Mouse (Mus musculus) kidney, adult 2 months (tissue): ENCODE measurements around the gene Qrich2. TPM values are rescaled to one million over a fixed set of nuclear protein-coding genes. Genes with fewer than 3 reads are reported as not detected.
"Not testable (repeated sequence)": the region's sequence is repeated elsewhere in the genome, so short reads cannot be mapped to it uniquely, and the experiment has no call there.

ENCODE experiments used
- DNase-seq: peaks from one replicate; pipeline ENCODE4 v3.0.0; 2021
- H3K27ac ChIP-seq: fragments of 200-500 bp; 2 replicates; pipeline ENCODE4 v1.5.1; 2012; ENCODE audit warnings: low read depth, low read length, control low read depth, inconsistent platforms; ENCODE audit not compliant: insufficient read depth
- H3K27me3 ChIP-seq: fragments of 200-500 bp; replicated peaks from 2 replicates; pipeline ENCODE4 v1.6.1; 2012; ENCODE audit warnings: mild to moderate bottlenecking, moderate library complexity, low read length, inconsistent platforms; ENCODE audit not compliant: control insufficient read depth, insufficient read depth
- H3K36me3 ChIP-seq: fragments of 200-500 bp; 2 replicates; pipeline ENCODE4 v1.6.1; 2012; ENCODE audit warnings: mild to moderate bottlenecking, moderate library complexity, low read length, inconsistent platforms; ENCODE audit not compliant: control insufficient read depth, insufficient read depth
- H3K4me1 ChIP-seq: fragments of 200-500 bp; 2 replicates; pipeline ENCODE4 v1.6.1; 2011; ENCODE audit warnings: low read length; ENCODE audit not compliant: control insufficient read depth, insufficient read depth
- H3K4me3 ChIP-seq: fragments of 200-500 bp; 2 replicates; pipeline ENCODE4 v1.5.1; 2011; ENCODE audit warnings: mild to moderate bottlenecking, low read depth, low read length, control low read depth; ENCODE audit not compliant: insufficient read depth
- CTCF ChIP-seq: fragments of 200-500 bp; conservative IDR thresholded peaks from 2 replicates; pipeline ENCODE4 v1.5.1; 2011; ENCODE audit warnings: low read depth, mild to moderate bottlenecking, control low read depth, low read length, moderate library complexity, mixed read lengths; ENCODE audit not compliant: insufficient read depth, insufficient read length
- POLR2A ChIP-seq: fragments of 200-500 bp; IDR thresholded peaks from one replicate; pipeline ENCODE4 v1.6.1; 2011; ENCODE audit warnings: low read depth, low read length, control low read depth
- WGBS: fragments of 180-500 bp; shearing (Covaris S2); methylation state at CpG from one replicate; pipeline ENCODE4 v1.1.7; 2018; 5-methylcytosine and 5-hydroxymethylcytosine counted together
- polyA plus RNA-seq: library from polyadenylated mRNA; depleted of rRNA; stranded (reverse); fragments of >200 nt; gene quantifications from 2 replicates; pipeline ENCODE4 v1.2.3, GENCODE M21; 2012

The Qrich2 gene
- polyA plus RNA-seq, 1 experiment = 0.08 TPM

DNA sequence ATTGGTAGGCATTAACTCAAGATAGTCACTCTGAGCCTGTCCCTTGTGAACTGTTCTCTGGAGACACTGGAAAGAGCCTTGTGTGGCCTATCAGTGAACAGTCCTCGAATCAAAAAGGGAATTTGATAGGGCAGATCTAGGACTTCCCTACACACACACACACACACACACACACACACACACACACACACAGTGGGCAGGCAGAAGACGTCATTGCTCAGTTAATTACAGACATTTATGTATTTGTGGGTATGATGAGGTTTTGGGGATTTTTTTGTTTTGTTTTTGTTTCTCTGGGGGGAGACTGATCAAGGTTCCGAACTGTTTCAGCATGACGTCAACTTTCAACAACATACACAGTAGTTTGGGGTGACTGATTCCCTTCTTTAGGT, 52.4 kb downstream of the Qrich2 start:
- Histone ChIP-seq H3K27me3 (no peaks in the 10 kb centered on the region), H3K4me3 (no peak overlapping the region), H3K27ac (no peak overlapping the region), H3K4me1 (no peaks in the 10 kb centered on the region), H3K36me3 (no peaks in the 10 kb centered on the region)
- DNase-seq = no peak
- no peak for TF ChIP-seq CTCF
- no peak for TF ChIP-seq POLR2A
- WGBS = 69% methylated on average over 4 of the region's 4 CpGs

DNA sequence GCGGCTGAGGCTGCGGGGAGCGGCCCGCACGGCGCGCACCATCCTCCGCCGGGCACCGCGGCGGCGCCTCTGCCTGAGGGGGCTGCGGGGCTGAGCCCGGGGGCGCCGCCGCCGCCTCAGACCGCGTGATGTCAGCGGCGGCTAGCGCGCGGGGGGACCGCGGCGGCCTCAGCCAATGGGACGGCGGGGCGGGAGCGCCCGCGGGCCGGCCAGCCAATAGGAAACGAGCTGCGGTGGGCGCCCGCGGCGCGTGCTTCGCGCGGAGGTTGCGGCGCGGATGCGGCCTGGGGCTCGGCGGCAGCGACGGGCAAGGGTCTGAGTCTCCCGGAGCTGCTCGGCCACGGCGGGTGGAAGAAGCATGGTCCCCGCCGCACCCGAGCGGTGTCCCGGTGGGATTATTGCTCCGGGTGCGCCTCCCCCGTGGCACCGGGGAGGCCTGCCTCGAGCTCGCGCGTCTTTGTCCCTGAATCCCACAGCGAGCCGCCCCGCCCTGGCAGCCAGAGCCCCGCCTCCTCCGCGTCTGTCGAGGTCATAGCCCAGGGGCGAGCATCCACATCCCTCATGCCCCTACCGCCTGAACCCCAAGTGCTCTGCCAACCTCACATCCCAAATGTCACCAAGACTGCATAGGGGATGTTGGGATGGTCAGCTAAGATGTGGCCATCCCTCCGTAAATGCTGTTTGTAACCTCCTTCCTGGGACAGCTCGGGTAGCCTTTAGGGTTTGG, 53.0 kb downstream of the Qrich2 start, which contains the start of gene Rnf157:
Rnf157 (minus strand) TSS at position 129 of the 727 bp plus-strand sequence.
- Histone ChIP-seq H3K27ac (no peak within 1 kb of the TSS), H3K4me3 (peak within 1 kb of the TSS; percentile 56), H3K27me3 (no peaks in the 10 kb centered on the region), H3K4me1 (no peaks in the 10 kb centered on the region), H3K36me3 (no peaks in the 10 kb centered on the region)
- DNase-seq = peak; percentile 80
- 3% methylated on average over 76 of the region's 82 CpGs for WGBS
- TF ChIP-seq CTCF (no peak), POLR2A (no peak)

DNA sequence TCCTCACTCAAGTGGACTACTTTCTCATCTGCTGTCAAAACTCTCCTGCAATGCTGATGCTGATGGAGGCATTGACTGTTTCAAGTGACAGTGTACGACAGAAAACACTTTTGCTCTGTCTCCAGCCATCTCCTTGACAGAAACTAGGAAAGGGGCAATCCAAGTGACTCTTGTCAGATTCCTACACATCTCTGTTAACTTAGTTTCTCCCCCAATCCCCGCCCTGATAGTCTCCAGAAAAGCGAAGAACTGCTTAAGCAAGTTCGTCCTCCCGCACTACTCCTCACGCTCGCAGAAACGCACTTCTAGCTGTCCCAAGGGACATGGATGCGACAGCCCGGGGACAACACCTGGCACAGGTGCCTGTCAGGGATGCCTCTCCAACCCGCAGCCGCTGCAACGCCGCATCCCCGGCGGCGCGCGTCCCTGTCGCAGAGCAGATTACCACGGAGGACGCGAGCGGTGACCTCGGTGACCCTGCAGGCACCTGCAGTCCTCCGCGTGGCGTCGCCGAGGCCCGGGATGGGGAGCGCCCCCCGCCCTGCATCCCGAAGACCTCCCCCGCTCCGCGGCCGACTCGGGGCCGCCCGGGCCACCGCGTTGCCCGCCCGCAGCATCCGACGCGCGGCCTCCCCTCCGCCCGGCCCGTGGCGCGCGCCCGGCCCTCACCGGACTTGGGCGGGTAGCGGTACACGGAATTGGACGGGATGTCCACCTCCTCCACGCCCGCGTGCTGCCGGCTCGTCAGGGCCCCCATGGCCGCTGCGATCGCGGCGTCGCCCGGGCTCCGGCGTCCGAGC, 53.8 kb downstream of the Qrich2 start:
- Histone ChIP-seq H3K4me1 (no peaks in the 10 kb centered on the region), H3K36me3 (no peaks in the 10 kb centered on the region), H3K4me3 (peak overlapping the region; percentile 56), H3K27ac (no peak overlapping the region), H3K27me3 (no peaks in the 10 kb centered on the region)
- DNase-seq = no peak
- TF ChIP-seq CTCF = no peak
- no peak for TF ChIP-seq POLR2A
- WGBS = 4% methylated on average over 76 of the region's 76 CpGs

- H3K36me3 ChIP-seq = no peaks in the 10 kb centered on the region
- no peak overlapping the region for H3K4me3 ChIP-seq
- no peaks in the 10 kb centered on the region for H3K4me1 ChIP-seq
- no peak for TF ChIP-seq POLR2A
- TF ChIP-seq CTCF = no peak
- DNase-seq = no peak
- 60% methylated on average over 6 of the region's 6 CpGs for WGBS
- no peaks in the 10 kb centered on the region for H3K27me3 ChIP-seq
- H3K27ac ChIP-seq = no peak overlapping the region
Measured at GRCm38 (mm10) chr11:116411582-116411981, 54.5 kb downstream of the Qrich2 start.

- DNase-seq, H3K4me3 ChIP-seq, H3K27me3 ChIP-seq, H3K4me1 ChIP-seq, H3K27ac ChIP-seq, H3K36me3 ChIP-seq: not testable (repeated sequence)
- 96% methylated on average over 3 of the region's 4 CpGs for WGBS
Measured at GRCm38 (mm10) chr11:116410415-116410814, 55.6 kb downstream of the Qrich2 start.

GRCm38 (mm10) chr11:116409008-116409407, 57.0 kb downstream of the Qrich2 start:
- Histone ChIP-seq H3K4me1 (no peaks in the 10 kb centered on the region), H3K36me3 (no peaks in the 10 kb centered on the region), H3K27ac (no peak overlapping the region), H3K27me3 (no peaks in the 10 kb centered on the region), H3K4me3 (no peak overlapping the region)
- WGBS = 83% methylated on average over 3 of the region's 3 CpGs
- no peak for TF ChIP-seq POLR2A
- DNase-seq = peak; percentile 42

GRCm38 (mm10) chr11:116406231-116406728, 59.8 kb downstream of the Qrich2 start:
- Histone ChIP-seq H3K27me3 (no peaks in the 10 kb centered on the region), H3K27ac (no peak overlapping the region), H3K36me3 (no peaks in the 10 kb centered on the region), H3K4me3 (no peak overlapping the region), H3K4me1 (no peaks in the 10 kb centered on the region)
- no peak for TF ChIP-seq POLR2A
- no peak for TF ChIP-seq CTCF
- 91% methylated on average over 16 of the region's 16 CpGs for WGBS
- no peak for DNase-seq
